Mouse (Mus musculus): ENCODE measurements around the gene Foxn3. TPM values are rescaled to one million over a fixed set of nuclear protein-coding genes. Genes with fewer than 3 reads are reported as not detected.

Gene Foxn3
- polyA plus RNA-seq, 1 experiment from 2014 or later = 87.3 TPM

- Histone ChIP-seq H3K27me3 (ENCODE audit: control insufficient read depth, insufficient read depth, low read length) (no peaks in the 10 kb centered on the region), H3K4me1 (replicated peaks; ENCODE audit: control insufficient read depth, insufficient read depth, low read length) (peaks cover 7% of the 10 kb centered on the region; the same call in 1 of the 2 replicates), H3K36me3 (ENCODE audit: control insufficient read depth, insufficient read depth, low read length) (no peaks in the 10 kb centered on the region), H3K27ac (ENCODE audit: low read depth, low read length) (no peak overlapping the region), H3K9me3 (ENCODE audit: control insufficient read depth, low read length) (no peaks in the 10 kb centered on the region), H3K4me2 (ENCODE audit: low read depth, low read length, severe bottlenecking) (no peak overlapping the region), H3K9ac (ENCODE audit: low read length) (no peak overlapping the region), H3K4me3 (ENCODE audit: low read depth, low read length) (no peak overlapping the region)
- 89% methylated on average over 9 of the region's 9 CpGs for WGBS
- ATAC-seq (replicated peaks; ENCODE audit: low FRiP score) (no peak), DNase-seq (ENCODE audit: low spot score) (no peak)
Measured at GRCm38 (mm10) chr12:99244673-99245072, 318.7 kb downstream of the Foxn3 start.

- Histone ChIP-seq H3K4me2 (ENCODE audit: low read depth, low read length, severe bottlenecking) (no peak overlapping the region), H3K9ac (ENCODE audit: low read length) (no peak overlapping the region), H3K36me3 (ENCODE audit: control insufficient read depth, insufficient read depth, low read length) (no peaks in the 10 kb centered on the region), H3K27ac (ENCODE audit: low read depth, low read length) (no peak overlapping the region), H3K27me3 (ENCODE audit: control insufficient read depth, insufficient read depth, low read length) (no peaks in the 10 kb centered on the region), H3K4me1 (replicated peaks; ENCODE audit: control insufficient read depth, insufficient read depth, low read length) (peaks cover 7% of the 10 kb centered on the region; the same call in 1 of the 2 replicates), H3K9me3 (ENCODE audit: control insufficient read depth, low read length) (no peaks in the 10 kb centered on the region), H3K4me3 (ENCODE audit: low read depth, low read length) (no peak overlapping the region)
- WGBS = 93% methylated on average over 6 of the region's 6 CpGs
- DNase-seq (ENCODE audit: low spot score) (no peak), ATAC-seq (replicated peaks; ENCODE audit: low FRiP score) (no peak)
Measured at GRCm38 (mm10) chr12:99244264-99244663, 319.1 kb downstream of the Foxn3 start.

GRCm38 (mm10) chr12:99243316-99243715 lies 320.1 kb downstream of the Foxn3 start:
- Histone ChIP-seq H3K4me2 (ENCODE audit: low read depth, low read length, severe bottlenecking) (no peak overlapping the region), H3K27me3 (ENCODE audit: control insufficient read depth, insufficient read depth, low read length) (no peaks in the 10 kb centered on the region), H3K4me1 (replicated peaks; ENCODE audit: control insufficient read depth, insufficient read depth, low read length) (peaks cover 7% of the 10 kb centered on the region; the same call in 1 of the 2 replicates), H3K4me3 (ENCODE audit: low read depth, low read length) (no peak overlapping the region), H3K36me3 (ENCODE audit: control insufficient read depth, insufficient read depth, low read length) (no peaks in the 10 kb centered on the region), H3K27ac (ENCODE audit: low read depth, low read length) (no peak overlapping the region), H3K9me3 (ENCODE audit: control insufficient read depth, low read length) (no peaks in the 10 kb centered on the region), H3K9ac (ENCODE audit: low read length) (no peak overlapping the region)
- no peak for DNase-seq (ENCODE audit: low spot score)
- 97% methylated on average over 1 of the region's 1 CpGs for WGBS
- no peak for ATAC-seq (replicated peaks; ENCODE audit: low FRiP score)

- H3K9me3 ChIP-seq (ENCODE audit: control insufficient read depth, low read length) = no peaks in the 10 kb centered on the region
- no peaks in the 10 kb centered on the region for H3K27me3 ChIP-seq (ENCODE audit: control insufficient read depth, insufficient read depth, low read length)
- H3K4me3 ChIP-seq (ENCODE audit: low read depth, low read length) = no peak overlapping the region
- WGBS = 82% methylated on average over 5 of the region's 5 CpGs
- H3K36me3 ChIP-seq (ENCODE audit: control insufficient read depth, insufficient read depth, low read length) = no peaks in the 10 kb centered on the region
- H3K27ac ChIP-seq (ENCODE audit: low read depth, low read length) = no peak overlapping the region
- no peak for DNase-seq (ENCODE audit: low spot score)
- ATAC-seq (replicated peaks; ENCODE audit: low FRiP score) = no peak
- H3K4me2 ChIP-seq (ENCODE audit: low read depth, low read length, severe bottlenecking) = no peak overlapping the region
- H3K9ac ChIP-seq (ENCODE audit: low read length) = no peak overlapping the region
- peaks cover 9% of the 10 kb centered on the region; the same call in 1 of the 2 replicates for H3K4me1 ChIP-seq (replicated peaks; ENCODE audit: control insufficient read depth, insufficient read depth, low read length)
Measured at GRCm38 (mm10) chr12:99240185-99240726, 323.1 kb downstream of the Foxn3 start.

- ATAC-seq (replicated peaks; ENCODE audit: low FRiP score) = no peak
- Histone ChIP-seq H3K4me3 (ENCODE audit: low read depth, low read length) (no peak overlapping the region), H3K9ac (ENCODE audit: low read length) (no peak overlapping the region), H3K4me2 (ENCODE audit: low read depth, low read length, severe bottlenecking) (no peak overlapping the region), H3K4me1 (replicated peaks; ENCODE audit: control insufficient read depth, insufficient read depth, low read length) (peaks cover 14% of the 10 kb centered on the region; the same call in 1 of the 2 replicates), H3K36me3 (ENCODE audit: control insufficient read depth, insufficient read depth, low read length) (no peaks in the 10 kb centered on the region), H3K9me3 (ENCODE audit: control insufficient read depth, low read length) (no peaks in the 10 kb centered on the region), H3K27me3 (ENCODE audit: control insufficient read depth, insufficient read depth, low read length) (no peaks in the 10 kb centered on the region), H3K27ac (ENCODE audit: low read depth, low read length) (no peak overlapping the region)
- WGBS = 87% methylated on average over 11 of the region's 11 CpGs
- no peak for DNase-seq (ENCODE audit: low spot score)
Measured at GRCm38 (mm10) chr12:99239735-99240134, 323.6 kb downstream of the Foxn3 start.

- Histone ChIP-seq H3K4me3 (ENCODE audit: low read depth, low read length) (no peak overlapping the region), H3K4me1 (replicated peaks; ENCODE audit: control insufficient read depth, insufficient read depth, low read length) (peaks cover 23% of the 10 kb centered on the region; the same call in 1 of the 2 replicates), H3K9ac (ENCODE audit: low read length) (no peak overlapping the region), H3K27ac (ENCODE audit: low read depth, low read length) (no peak overlapping the region), H3K4me2 (ENCODE audit: low read depth, low read length, severe bottlenecking) (no peak overlapping the region), H3K27me3 (ENCODE audit: control insufficient read depth, insufficient read depth, low read length) (no peaks in the 10 kb centered on the region), H3K36me3 (ENCODE audit: control insufficient read depth, insufficient read depth, low read length) (no peaks in the 10 kb centered on the region), H3K9me3 (ENCODE audit: control insufficient read depth, low read length) (no peaks in the 10 kb centered on the region)
- 93% methylated on average over 9 of the region's 9 CpGs for WGBS
- no peak for ATAC-seq (replicated peaks; ENCODE audit: low FRiP score)
- DNase-seq (ENCODE audit: low spot score) = no peak
Measured at GRCm38 (mm10) chr12:99237497-99237896, 325.9 kb downstream of the Foxn3 start.

- DNase-seq (ENCODE audit: low spot score) (no peak), ATAC-seq (replicated peaks; ENCODE audit: low FRiP score) (no peak)
- no peak overlapping the region for H3K4me3 ChIP-seq (ENCODE audit: low read depth, low read length)
- peak overlapping the region; percentile 43; the same call in 1 of the 2 replicates for H3K27ac ChIP-seq (ENCODE audit: low read depth, low read length)
- no peaks in the 10 kb centered on the region for H3K9me3 ChIP-seq (ENCODE audit: control insufficient read depth, low read length)
- H3K27me3 ChIP-seq (ENCODE audit: control insufficient read depth, insufficient read depth, low read length) = no peaks in the 10 kb centered on the region
- H3K4me2 ChIP-seq (ENCODE audit: low read depth, low read length, severe bottlenecking) = no peak overlapping the region
- peaks cover 45% of the 10 kb centered on the region for H3K4me1 ChIP-seq (replicated peaks; ENCODE audit: control insufficient read depth, insufficient read depth, low read length)
- 45% methylated on average over 6 of the region's 6 CpGs for WGBS
- H3K36me3 ChIP-seq (ENCODE audit: control insufficient read depth, insufficient read depth, low read length) = no peaks in the 10 kb centered on the region
- no peak overlapping the region for H3K9ac ChIP-seq (ENCODE audit: low read length)
Measured at GRCm38 (mm10) chr12:99234346-99234745, 329.0 kb downstream of the Foxn3 start.

- no peak for DNase-seq (ENCODE audit: low spot score)
- Histone ChIP-seq H3K27me3 (ENCODE audit: control insufficient read depth, insufficient read depth, low read length) (no peaks in the 10 kb centered on the region), H3K4me2 (ENCODE audit: low read depth, low read length, severe bottlenecking) (no peak overlapping the region), H3K4me1 (replicated peaks; ENCODE audit: control insufficient read depth, insufficient read depth, low read length) (peaks cover 52% of the 10 kb centered on the region), H3K27ac (ENCODE audit: low read depth, low read length) (no peak overlapping the region), H3K9me3 (ENCODE audit: control insufficient read depth, low read length) (no peaks in the 10 kb centered on the region), H3K4me3 (ENCODE audit: low read depth, low read length) (no peak overlapping the region), H3K9ac (ENCODE audit: low read length) (no peak overlapping the region), H3K36me3 (ENCODE audit: control insufficient read depth, insufficient read depth, low read length) (no peaks in the 10 kb centered on the region)
- 57% methylated on average over 2 of the region's 2 CpGs for WGBS
- no peak for ATAC-seq (replicated peaks; ENCODE audit: low FRiP score)
Measured at GRCm38 (mm10) chr12:99233386-99233785, 330.0 kb downstream of the Foxn3 start.

- WGBS = 74% methylated on average over 9 of the region's 9 CpGs
- Histone ChIP-seq H3K4me2 (ENCODE audit: low read depth, low read length, severe bottlenecking) (no peak overlapping the region), H3K27me3 (ENCODE audit: control insufficient read depth, insufficient read depth, low read length) (no peaks in the 10 kb centered on the region), H3K4me1 (replicated peaks; ENCODE audit: control insufficient read depth, insufficient read depth, low read length) (peaks cover 55% of the 10 kb centered on the region), H3K9ac (ENCODE audit: low read length) (no peak overlapping the region), H3K4me3 (ENCODE audit: low read depth, low read length) (no peak overlapping the region), H3K27ac (ENCODE audit: low read depth, low read length) (no peak overlapping the region), H3K9me3 (ENCODE audit: control insufficient read depth, low read length) (no peaks in the 10 kb centered on the region), H3K36me3 (ENCODE audit: control insufficient read depth, insufficient read depth, low read length) (no peaks in the 10 kb centered on the region)
- ATAC-seq (replicated peaks; ENCODE audit: low FRiP score) (no peak), DNase-seq (ENCODE audit: low spot score) (no peak)
Measured at GRCm38 (mm10) chr12:99232478-99232877, 330.9 kb downstream of the Foxn3 start.

All from forebrain, embryonic 11.5 days (tissue).